Mouse (Mus musculus) cerebellum, adult 9-10 months (tissue): ENCODE results near the gene Mapk1ip1l.

ENCODE experiments used
- DNase-seq: peaks from one replicate; pipeline ENCODE4 v3.0.0; 2022

The Mapk1ip1l gene

DNA sequence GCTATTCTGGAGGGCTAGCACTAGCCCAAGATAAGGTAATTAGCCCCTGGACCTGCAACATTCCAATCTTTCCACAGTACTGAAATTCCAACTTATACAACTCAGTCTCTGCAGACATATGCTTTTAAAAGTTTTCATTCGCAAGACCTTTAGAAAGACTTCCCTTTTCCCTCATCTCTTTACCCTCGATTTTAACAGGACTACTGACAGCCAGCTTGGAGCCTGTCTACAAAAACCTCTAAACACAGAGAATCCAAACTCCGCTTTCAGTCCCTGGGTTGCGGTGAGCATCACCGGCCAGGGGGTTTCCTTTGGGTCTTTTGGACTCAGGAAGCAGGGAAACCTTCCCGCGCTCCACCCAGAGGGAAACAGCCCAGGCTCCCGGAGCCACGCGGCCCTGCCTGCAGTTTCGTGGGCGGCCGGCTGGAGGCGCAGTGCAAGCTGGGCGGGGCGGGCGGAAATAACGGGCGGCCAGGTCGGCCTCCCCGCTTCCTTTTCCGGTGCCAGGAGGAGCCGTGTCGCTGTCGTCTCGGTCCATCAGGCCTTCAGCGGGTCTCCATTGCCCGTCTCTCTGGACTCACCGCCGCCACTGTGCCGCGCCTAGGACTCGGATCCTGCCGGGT is at the start of gene Mapk1ip1l:
Mapk1ip1l (plus strand) TSS at position 482 of the 623 bp plus-strand sequence.
- peak; percentile 90 for DNase-seq

DNA sequence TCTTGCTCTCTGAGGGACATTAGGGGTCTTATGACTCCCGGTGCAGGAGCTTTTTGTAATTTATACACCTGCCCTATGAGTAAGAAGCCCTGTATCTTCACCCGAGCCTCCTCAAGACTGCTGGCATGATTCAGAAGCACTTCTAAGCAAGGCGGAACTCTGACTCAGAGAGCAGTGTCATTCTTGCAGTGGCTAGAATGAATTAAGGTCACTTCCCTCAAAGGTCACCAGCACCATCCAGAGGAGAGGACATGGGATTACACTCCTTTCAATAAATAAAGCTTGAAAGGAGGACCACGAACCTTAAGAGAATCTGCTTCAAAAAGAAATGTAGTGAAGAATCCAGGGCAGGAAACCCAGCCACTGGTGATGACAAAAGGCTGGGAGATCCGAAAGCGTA is 48.2 kb upstream of the Mapk1ip1l start:
- no peak for DNase-seq

DNA sequence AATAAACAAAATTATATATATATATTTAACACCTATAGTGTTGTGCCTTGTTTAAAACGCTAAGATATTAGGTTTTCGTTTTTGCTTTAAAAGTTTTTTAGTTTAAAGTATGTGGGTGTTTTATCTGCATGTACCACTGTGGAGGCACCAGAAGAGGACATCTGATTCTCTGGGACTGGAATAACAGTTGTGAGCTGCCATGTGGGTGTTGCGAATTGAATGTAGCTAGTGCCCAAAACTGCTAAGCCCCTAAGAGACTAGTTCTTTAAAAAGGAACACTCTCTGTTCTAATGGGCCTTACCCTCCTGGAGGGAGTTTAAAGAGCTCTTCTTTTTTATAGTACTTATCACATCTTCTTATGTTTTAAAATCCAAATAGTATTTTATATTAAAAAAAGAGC is 33.2 kb upstream of the Mapk1ip1l start:
- no peak for DNase-seq

DNA sequence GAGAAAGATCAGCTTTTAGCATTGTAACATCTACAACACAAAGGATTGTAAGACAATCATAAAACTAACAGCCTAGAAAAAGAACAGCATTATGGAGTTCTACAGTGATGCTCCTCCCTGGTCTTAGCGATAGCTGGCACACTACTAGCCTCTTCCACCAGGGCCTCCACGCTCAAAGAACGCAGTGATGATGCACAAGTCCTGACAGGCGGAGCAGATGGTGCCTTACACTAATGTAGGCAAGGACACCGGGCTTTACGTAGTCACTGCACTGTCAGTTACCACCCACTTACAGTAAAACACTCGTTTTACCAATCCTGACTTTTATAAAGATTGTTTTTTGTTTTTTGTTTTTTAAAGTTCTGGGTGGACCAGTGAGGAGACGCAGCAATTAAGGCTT is 32.2 kb upstream of the Mapk1ip1l start:
- DNase-seq, result no peak

DNA sequence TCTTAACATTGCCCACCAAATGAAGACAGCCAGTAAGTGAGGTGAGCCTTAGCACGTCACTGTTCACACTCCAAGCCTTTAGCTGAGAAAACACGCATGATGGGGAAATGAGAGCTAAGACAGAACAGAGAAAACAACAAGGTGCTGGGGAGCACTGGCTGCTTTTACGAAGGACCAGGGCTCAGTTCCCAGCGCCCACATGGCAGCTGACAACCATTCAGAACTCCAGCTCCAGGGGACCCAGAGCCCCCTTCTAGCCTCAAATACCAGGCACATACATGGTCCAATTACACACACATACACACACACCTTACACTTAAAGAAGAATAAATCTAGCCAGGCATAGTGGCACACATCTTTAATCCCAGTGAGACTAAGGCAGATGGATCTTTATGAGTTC is 29.0 kb upstream of the Mapk1ip1l start:
- no peak for DNase-seq

DNA sequence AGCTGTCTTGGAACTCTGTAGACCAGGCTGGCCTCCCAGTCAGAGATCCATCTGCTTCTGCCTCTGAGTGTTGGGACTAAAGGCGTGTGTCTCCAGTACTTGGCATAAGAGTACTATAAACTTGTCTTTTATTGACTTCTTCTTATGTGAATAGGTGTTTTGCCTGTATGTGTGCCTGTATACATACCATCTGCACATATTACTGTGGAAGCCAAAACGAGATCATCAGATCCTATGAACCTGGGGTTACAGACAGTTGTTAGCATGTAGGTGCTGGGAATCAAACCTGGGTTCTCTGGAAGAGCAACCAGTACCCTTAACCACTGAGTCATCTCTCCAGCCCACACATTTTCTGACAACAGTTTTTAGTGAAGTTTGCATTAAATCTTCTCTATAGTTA is 28.4 kb upstream of the Mapk1ip1l start:
- no peak for DNase-seq

DNA sequence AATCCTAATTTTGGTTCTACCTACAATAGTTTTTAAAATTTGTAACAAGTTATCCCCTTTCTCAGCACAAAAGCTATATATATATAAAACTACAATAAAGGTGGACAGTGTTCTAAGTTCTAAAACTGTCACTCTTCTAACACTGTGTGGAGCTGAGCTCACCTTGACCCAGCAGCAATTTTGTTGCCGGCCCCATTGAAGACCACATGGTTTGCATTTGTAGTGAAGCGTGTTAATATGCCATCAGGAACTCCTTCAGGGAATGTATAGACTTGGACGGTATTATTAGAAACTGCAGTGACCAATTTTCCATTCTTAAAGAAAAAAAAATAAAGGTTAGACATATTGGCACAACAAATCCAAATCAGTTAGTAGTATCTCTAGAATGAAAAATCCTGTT is 24.3 kb upstream of the Mapk1ip1l start:
- no peak for DNase-seq

DNA sequence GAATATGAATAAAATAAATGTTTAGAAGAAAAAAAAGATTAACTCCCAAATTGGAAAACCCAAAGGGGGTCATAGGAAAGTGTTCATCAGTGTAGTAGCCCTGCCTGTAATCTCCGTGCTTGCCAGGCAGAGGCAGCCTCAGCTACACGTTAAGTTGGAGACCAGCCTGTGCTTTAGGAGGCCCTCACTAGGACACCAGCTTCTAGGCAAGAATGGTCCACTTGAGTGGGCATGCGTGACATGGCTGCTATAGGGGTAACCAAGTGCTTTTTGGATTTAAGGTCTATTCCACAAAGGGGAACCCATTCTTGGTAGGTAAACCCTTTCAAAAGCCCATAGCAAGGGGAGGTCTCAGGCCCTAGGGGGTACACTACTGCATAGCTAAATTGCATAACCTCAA is 22.6 kb upstream of the Mapk1ip1l start:
- DNase-seq, result no peak

DNA sequence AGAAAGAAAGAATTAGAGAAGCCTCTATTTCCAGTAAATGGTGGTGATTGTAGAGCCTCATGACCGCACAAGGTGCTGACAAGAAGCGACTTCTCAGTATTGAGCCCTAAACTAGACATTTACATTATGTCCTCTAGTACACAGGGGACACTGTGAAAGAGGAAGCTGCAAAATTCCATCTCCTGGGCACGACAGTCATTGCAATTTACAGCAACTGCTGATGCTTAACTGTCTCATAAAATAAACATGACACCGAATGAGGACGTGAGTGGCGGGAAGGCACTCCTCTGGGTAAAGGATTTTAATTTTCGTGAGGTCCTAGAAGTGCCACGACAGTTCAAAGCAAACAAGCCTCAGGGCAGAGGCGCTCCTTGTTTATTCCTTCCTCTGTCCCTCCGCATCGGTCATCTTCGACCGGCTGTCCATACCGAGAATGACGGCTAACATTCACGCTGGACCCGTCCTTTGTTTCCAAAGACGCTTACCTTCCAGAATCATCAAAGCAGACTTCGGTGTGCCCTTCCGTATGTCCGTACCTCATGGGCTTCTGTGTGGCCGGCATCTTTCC is 21.9 kb upstream of the Mapk1ip1l start:
- DNase-seq, result no peak

DNA sequence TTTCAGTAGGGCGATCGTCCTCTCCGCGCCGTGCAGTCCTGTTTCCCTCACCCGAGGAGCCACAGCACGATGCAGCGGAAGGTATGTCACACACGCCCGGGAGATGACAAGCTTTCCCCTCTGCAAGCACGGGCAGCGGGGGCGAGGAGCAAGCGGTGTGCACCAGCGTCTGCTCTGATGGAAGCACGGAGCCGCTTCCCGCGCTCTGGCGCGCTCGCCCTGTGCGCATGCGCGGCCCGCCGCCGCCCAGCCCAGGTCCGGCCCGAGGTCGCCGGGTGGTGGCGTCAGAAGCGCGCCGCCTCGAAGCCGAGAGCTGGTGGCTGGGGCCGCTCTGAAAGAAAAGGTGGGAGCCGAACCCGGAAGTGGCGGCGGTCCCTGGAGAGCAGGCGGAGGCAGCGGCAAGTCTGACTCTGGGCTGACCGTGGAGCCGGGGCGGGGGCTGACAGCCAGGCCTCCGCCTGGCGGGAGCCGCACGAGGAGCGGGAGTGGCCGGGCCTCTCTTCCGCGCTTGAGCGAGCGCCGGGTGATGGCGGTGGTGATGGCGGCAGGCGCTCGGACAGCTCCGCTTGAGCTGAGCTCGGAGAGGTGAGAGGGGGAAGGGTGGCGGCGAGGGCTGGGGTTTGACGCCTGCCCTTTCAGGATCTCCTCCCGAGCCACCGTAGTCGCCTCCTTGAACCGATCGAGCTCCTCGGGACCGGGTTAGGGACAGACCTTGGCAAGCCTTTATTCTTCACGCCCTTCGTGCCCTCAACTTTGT is 21.3 kb upstream of the Mapk1ip1l start, which contains the start of the genes Wdhd1 and Socs4:
Wdhd1 (minus strand) TSS at position 221 of the 757 bp plus-strand sequence.
Socs4 (plus strand) TSS at position 295 of the 757 bp plus-strand sequence.
- peak; percentile 95 for DNase-seq

DNA sequence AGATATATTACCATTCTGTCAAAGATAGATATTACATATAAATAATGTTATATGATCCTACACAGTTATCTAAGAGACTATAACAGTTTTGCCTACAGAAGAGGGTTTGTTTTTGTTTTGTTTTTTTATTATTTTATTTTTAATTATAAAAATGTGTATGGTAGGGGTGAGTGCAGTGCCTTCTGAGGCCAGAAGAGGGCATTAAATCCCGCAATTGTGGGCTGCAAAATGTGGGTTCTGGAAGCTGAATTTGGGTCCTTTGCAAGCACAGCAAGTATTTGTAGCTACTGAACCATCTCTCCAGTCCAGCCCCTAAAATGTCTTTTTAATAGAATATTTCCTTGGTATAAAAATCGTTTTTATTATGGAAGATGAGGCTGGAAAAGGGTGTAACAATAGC is 19.0 kb upstream of the Mapk1ip1l start:
- no peak for DNase-seq

DNA sequence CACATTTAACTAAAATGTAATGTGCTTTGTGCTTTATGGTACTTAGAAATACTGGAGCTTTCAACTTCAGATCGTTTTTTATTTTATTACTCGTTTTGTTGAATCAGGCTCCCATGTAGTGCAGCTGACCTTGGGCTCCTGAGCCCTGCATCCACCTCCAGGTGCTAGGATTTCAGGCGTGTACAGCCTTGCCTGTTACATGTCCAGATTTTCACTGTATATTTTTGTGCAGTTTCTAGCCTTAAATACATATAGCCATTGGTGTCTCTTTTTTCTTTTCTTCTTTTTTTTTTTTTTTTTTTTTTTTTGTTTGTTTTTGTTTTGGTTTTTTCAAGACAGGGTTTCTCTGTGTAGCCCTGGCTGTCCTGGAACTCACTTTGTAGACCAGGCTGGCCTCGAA is 16.5 kb upstream of the Mapk1ip1l start:
- DNase-seq, result no peak

DNA sequence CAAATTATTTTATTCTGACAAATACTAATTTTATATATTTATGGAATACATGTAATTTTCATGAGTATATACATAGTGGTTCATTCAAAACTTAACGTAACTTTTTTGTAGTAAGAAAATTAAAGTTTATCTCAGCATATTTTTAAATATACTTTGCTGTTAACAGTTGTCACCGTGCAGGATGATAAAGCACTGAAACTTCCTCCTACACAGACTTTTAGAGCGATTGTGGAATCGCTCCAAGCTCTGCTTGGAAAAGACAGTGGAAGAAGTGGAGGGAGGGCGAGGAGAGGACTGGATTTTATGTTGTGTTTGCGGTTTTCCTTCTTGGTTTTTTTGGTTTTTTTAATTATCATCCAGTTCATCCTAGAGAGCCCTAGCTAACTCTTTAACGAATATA is 14.5 kb upstream of the Mapk1ip1l start:
- no peak for DNase-seq

DNA sequence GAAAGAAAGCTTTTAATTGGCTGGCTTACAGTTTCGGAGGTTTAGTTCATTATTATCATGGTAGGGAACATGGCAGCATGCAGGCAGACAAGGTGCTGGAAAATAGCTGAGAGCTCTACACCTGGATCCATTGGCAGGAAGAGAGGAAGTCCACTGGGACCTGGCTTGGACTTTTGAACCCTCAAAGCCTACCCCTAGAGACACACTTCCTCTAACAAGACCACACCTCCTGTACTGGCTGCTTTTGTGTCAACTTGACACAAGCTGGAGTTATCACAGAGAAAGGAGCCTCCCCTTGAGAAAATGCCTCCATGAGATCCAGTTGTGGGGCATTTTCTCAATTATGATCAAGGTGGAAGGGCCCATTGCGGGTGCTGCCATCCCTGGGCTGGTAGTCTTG is 12.8 kb upstream of the Mapk1ip1l start:
- no peak for DNase-seq

DNA sequence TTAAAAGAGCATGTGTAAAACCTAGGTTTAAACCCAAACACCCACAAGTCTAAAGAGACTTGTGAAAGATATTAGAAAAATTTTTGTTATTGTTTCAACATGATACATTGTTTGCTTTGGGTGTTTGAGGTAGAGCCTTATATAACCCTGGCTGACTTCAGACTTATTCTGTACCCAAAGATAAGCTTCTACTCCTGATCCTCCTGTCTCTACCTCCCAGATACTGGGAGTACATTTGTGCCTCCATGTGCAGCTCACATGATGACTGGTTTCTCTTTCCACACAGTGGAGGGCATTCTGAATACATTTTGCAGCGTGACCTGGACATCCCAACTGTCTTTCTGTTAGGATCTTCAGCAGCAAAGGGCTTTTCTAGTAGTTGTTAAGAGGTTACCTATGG is 11.9 kb upstream of the Mapk1ip1l start:
- no peak for DNase-seq

DNA sequence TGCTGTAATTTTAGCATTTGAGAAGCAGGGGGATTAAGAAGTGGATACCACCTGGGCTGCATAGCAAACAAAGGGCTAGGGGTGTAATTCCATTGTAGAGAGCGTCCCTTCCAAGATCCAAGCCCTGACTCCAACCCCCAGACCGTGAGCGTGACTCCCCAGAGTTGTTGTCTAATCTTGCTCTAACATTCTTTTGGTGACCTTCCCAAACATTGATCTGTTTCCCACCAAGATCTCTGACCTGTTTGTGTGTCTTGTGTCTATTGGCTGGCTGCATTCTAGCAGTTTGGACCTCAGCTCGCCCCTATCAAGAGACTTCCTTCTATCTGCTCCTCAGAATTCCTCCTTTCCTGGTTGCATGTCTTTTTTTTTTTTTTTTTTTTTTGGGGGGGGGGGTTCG is 11.0 kb upstream of the Mapk1ip1l start:
- no peak for DNase-seq

DNA sequence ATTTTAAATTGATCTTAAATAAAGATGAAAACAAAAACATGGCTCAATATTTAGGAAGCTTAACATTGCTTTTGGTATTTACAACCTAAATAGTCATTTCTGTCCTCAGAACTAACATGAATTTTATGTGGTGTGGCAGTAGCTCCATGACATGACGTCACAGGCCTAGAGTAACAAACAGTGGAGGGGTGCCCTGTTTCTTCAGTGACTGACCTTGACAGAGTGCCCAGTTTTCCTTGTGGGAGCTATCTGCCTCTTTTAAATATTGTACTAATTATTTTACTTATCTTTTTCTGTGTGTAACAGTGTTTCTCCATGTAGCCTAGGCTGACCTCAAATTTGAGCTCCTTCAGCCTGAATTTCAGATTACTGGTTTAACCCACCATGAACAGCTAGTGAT is 6.3 kb upstream of the Mapk1ip1l start:
- DNase-seq, result no peak

DNA sequence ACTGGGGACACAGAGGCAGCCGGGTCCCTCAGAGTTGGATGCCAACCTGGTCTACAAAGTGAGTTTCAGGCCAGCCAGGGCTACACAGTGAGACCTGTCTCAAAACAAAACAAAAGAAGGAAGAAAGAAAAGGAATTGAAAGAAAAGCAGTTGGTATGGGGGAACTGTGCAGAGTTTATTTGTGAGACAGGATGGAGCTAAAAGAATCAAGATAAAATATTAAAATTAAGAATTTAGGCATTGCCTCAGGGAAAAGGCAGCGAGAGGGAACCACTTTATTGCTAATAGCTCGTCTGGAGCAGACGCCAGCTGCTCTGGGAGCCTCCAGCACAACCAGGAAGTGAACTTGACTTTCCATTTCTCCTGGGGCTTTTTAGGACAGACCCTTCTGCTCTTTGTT is 3.9 kb upstream of the Mapk1ip1l start:
- DNase-seq, result no peak

DNA sequence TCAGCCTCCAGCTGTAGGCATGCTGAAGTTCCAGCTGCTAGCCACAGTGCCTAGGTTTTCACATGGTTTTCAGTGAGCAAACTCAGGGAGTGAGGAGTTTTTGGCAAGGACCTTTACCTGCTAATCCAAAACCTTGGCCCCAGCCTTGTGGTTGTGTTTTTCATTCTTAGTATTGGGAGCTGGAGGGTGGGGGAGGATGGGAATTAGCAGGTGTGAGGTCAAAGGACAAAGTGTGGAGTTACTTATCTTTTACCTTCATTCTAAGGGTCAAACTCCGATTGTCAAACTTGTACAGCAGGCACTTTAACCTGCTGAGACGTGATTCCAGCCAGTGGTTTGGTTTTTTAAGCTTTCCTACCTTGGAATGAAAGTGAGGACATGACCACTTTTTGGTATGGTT is 1.8 kb upstream of the Mapk1ip1l start:
- DNase-seq, result no peak

DNA sequence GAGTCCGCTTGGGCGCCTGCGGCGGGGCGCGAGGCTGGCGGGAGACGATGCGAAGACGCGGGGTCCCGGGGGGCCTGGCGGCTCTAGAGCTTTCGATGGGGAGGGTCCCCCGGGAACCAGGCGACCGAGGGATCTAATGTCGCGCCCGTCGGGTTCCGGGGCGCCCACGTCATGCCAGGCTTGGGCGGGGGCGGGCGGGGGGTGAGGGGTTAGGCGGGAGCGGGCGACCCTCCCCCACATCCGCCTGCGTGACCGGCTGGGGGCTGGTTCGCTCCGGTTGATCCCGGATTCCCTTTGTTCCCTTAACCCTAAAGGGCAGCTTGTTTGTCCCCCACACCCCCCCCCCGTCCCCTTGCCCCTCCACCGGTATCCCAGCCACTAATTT is 334 bp downstream of the Mapk1ip1l start:
- DNase-seq, result no peak

DNA sequence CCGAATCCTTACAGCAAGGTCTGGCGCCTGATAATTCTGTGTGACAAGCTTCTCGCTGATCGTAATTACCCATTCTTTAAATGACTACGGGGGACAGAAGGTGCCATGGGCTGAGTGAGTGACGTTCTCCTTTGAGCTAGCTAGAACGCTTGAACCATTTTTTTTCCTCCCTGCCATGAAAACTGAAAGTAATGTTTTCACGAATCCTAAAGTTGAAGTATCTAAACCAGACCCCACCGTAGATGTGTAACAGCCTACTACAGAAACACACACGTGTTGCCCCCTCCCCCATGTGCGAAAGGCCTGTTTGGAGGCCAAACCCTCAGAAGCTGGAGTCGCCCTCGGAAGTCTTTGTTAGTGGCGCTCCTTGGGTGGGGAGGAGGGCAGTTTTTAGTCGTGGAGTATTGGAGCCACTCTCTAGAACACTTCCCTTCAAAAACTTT is 774 bp downstream of the Mapk1ip1l start:
- DNase-seq, result no peak

DNA sequence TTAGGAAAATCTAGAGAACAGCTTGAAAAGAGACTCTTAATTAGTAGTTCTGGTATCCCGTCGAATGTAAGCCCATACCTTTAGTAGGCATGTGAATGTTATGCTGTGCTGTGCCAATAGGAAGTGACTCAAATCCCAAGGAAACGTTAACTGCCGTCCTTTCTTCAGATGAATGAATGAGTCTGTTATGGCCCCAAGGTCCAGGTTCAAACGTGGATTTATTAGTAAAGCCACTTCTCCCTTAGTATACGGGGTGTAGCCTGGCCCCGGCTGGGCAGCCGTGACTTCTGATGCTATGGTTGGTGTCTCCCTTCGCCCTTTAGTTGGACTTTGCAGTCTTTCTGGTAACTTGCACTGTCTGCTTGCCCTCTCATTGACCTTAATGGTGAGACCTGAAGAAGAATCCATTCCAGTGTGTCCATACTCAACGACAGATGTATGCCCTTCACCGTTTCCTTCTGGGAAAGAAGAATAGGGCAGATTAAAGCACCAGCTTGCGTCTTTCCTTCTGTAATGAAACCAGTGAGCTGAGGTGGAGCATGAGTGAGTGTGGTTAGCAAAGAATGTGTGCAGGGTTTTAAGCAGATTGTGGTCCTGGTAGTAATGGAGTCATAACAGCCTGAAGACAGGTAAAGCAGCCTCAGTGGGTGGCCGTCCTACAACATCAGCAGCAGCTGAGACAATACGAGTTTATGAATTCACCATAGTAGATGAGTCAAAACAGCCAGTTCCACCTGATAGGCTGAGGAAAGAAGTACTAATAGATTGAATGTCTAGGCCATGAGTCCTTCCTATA is 5.0 kb downstream of the Mapk1ip1l start:
- no peak for DNase-seq

DNA sequence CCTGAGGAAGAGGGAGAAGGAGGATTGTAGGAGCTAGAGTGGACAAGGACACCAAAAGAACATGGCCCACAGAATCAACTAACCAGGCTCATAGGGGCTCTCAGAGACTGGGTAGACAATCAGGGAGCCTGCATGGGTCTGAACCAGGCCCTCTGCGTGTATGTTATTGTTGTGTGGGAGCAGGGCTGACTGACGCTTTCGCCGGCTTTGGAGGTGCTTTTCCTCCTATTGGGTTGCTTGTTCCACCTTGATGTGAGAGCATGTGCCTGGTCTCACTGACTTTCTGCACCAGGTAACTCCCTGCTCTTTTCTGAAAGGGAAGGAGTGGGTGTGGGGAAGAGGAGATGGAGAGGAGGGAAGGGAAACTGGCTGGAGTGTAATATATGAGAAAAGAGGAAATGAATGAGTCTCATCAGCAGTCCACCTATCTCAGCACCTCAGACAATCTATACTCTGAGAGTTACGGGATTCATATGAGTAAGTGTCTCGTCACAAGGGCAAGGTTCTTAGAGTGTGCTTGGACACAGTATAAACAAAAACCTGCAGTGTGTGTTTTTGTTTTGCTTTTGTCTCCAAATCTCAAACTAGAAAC is 6.8 kb downstream of the Mapk1ip1l start:
- no peak for DNase-seq
